Mouse (Mus musculus): Measurements from ENCODE around the gene Rab22a.
A peak's percentile ranks its signal among the peaks of the same experiment; 100 is the strongest.
"Not testable (repeated sequence)": the region's sequence is repeated elsewhere in the genome, so short reads cannot be mapped to it uniquely, and the experiment has no call there.

Rab22a gene

GRCm38 (mm10) chr2:173719115-173719514 is 59.6 kb downstream of the Rab22a start, which contains the start of gene 1700010B08Rik:
Gene 1700010B08Rik, plus strand, starts transcription at chr2:173719415.
- DNase-seq (ENCODE audit: low spot score in 2 of 2) = not testable (repeated sequence)

GRCm38 (mm10) chr2:173722251-173722857 is 62.8 kb downstream of the Rab22a start:
- DNase-seq (ENCODE audit: low spot score in 2 of 2) = no peak

- DNase-seq (ENCODE audit: low spot score in 2 of 2) = no peak
These were observed 64.8 kb downstream of the Rab22a start for GRCm38 (mm10) chr2:173724382-173724781.

- no peak for DNase-seq (ENCODE audit: low spot score in 2 of 2)
These were observed 65.6 kb downstream of the Rab22a start for GRCm38 (mm10) chr2:173724940-173725807.

- DNase-seq (ENCODE audit: low spot score in 2 of 2) = no peak
These were observed 66.3 kb downstream of the Rab22a start for GRCm38 (mm10) chr2:173725819-173726218.

- DNase-seq (ENCODE audit: low spot score in 2 of 2) = no peak
These were observed 70.9 kb downstream of the Rab22a start for GRCm38 (mm10) chr2:173730444-173730966.

- no peak for DNase-seq (ENCODE audit: low spot score in 2 of 2)
These were observed 74.9 kb downstream of the Rab22a start for GRCm38 (mm10) chr2:173734426-173734825.

- DNase-seq (ENCODE audit: low spot score in 2 of 2) = peak; percentile 99 to 100
These were observed 77.8 kb downstream of the Rab22a start, which contains the start of gene Vapb for GRCm38 (mm10) chr2:173737222-173737989. Gene Vapb, plus strand, starts transcription at chr2:173737511.

- DNase-seq (ENCODE audit: low spot score in 2 of 2) = no peak
These were observed 78.7 kb downstream of the Rab22a start for GRCm38 (mm10) chr2:173738232-173738631.

- no peak for DNase-seq (ENCODE audit: low spot score in 2 of 2)
These were observed 79.5 kb downstream of the Rab22a start for GRCm38 (mm10) chr2:173739107-173739506.

- DNase-seq (ENCODE audit: low spot score in 2 of 2) = no peak
These were observed 82.5 kb downstream of the Rab22a start for GRCm38 (mm10) chr2:173742090-173742489.

- DNase-seq (ENCODE audit: low spot score in 2 of 2) = no peak
These were observed 83.2 kb downstream of the Rab22a start for GRCm38 (mm10) chr2:173742744-173743143.

GRCm38 (mm10) chr2:173744070-173744815 is 84.7 kb downstream of the Rab22a start:
- DNase-seq (ENCODE audit: low spot score in 2 of 2) = no peak

- DNase-seq (ENCODE audit: low spot score in 2 of 2) = no peak
These were observed 89.5 kb downstream of the Rab22a start for GRCm38 (mm10) chr2:173748961-173749659.

GRCm38 (mm10) chr2:173755433-173756144 is 96.0 kb downstream of the Rab22a start:
- no peak for DNase-seq (ENCODE audit: low spot score in 2 of 2)

All from urinary bladder, postnatal 4 days (tissue).